Mouse (Mus musculus): ENCODE measurements at regions not wholly inside any gene's neighbourhood (a gene's known extent, or its start where the extent isn't known, plus 50 kb on each side); places are given as distances from the start of the nearest gene placed in this dataset.
A peak's percentile ranks its signal among the peaks of the same experiment; 100 is the strongest.

DNA sequence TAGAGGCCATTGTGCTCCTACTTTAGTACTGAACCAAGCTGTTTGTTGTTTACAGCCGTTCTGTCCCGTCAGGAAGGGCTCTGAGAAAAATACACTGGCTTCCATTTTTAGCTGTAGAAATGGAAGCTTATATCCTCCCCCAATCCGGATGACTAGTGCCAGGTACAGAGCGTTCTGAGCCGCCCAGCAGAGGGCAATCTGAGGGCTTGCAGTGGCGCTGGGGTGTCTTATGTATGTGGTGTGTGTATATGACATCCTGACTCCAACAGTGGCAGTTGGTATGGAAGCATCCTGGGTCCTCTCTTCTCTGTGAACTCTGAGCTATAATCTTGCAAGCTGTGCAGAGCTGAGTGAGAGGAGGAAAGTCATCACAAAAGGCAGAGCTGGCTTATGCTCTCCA, 389.0 kb downstream of the Rps24 start:
- no peak for DNase-seq (ENCODE audit: extremely low spot score, low read depth, low spot score)

- no peak for DNase-seq (ENCODE audit: extremely low spot score, low read depth, low spot score)
Observed at GRCm38 (mm10) chr14:24876508-24876907, 389.6 kb downstream of the Rps24 start.

DNA sequence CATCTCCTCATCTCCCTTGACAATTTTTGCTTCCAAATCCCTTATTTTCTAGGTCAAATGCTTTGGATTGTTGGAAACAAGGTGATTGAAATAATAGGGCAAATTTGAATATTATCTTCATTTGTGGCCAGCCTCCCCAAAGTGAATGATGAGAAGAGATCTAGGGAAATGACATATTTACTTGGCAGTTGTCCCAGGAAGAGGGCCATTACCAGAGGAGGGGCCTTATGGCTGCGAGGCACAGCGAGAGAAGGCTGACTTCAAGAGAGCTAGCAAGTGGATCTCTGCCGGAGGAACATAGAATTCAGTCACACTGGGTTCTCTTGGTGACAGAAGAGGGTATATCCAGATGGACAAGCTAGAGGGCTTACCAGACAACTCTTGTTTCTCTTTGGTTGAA, 390.9 kb downstream of the Rps24 start:
- no peak for DNase-seq (ENCODE audit: extremely low spot score, low read depth, low spot score)

DNA sequence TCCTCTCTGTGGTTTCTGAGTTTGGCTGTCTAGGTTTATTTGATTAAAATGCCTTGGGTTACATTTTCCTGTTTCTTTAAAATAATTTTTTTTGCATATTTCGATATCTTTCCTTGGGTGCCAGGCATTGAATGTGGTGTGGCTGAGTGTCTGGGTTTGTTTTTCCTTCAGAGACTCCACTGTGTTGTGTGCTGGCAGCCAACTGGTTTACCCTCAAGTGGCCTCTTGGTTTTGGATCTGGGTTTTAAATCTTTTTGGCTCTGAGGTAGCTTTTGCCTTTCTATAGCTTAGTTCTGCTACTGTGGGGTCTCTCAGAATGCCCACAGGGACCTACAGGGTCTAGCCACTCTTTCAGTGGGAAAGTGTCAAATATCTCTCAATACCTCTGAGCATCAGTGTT, 399.2 kb downstream of the Rps24 start:
- DNase-seq (ENCODE audit: extremely low spot score, low read depth, low spot score), result no peak

DNA sequence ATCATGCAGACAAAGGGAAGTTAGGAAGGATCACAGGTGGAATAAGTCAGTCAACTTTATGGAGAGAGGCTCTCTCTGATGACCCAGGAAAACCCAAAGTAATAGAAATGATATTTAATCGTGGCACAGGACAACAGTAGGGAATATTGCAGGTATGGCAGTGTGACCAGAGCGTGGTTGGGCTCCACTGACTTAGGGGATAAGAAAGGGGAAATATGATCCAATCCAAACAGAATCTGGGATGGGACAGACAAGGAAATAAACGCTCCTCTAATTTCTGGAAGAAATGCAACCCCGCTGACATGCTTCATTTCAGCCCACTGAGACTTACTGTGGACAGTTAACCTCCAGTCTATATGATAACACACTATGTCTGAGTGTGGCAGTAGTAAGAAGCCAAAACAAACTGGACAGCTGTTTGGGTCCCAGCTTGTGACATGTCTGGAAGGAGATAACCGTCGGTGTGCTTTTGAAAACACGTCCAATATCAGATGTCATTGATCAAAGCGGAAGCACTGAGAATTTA, 400.0 kb downstream of the Rps24 start:
- no peak for DNase-seq (ENCODE audit: extremely low spot score, low read depth, low spot score)

GRCm38 (mm10) chr14:24890856-24891255, 403.9 kb downstream of the Rps24 start:
- DNase-seq (ENCODE audit: extremely low spot score, low read depth, low spot score), result no peak

GRCm38 (mm10) chr14:24895196-24895595, 408.3 kb downstream of the Rps24 start:
- DNase-seq (ENCODE audit: extremely low spot score, low read depth, low spot score), result no peak

DNA sequence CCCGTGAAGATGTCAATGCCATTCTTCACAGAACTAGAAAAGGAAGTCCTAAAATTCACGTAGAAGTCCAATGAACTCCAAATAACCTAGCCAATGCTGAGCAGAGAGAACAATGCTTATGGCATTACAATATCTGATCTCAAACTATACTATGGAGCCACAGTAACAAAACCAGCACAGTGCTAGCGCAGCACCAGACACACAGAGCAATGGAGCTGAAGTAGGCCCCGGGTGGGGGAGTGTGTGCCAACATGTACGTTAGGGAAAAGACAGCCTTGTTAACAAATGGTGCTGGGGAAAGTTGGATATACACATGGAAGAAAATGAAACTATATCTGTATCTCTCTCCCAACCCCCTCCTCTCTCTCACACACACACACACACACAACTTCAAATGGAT, 409.8 kb downstream of the Rps24 start:
- DNase-seq (ENCODE audit: extremely low spot score, low read depth, low spot score), result no peak

GRCm38 (mm10) chr14:24900501-24901179, 413.7 kb downstream of the Rps24 start:
- DNase-seq (ENCODE audit: extremely low spot score, low read depth, low spot score), result peak; percentile 75

- no peak for DNase-seq (ENCODE audit: extremely low spot score, low read depth, low spot score)
Observed at GRCm38 (mm10) chr14:24901726-24902125, 414.8 kb downstream of the Rps24 start.

- DNase-seq (ENCODE audit: extremely low spot score, low read depth, low spot score), result no peak
Observed at GRCm38 (mm10) chr14:24902870-24903269, 415.9 kb downstream of the Rps24 start.

GRCm38 (mm10) chr14:24904712-24905111, 417.8 kb downstream of the Rps24 start:
- DNase-seq (ENCODE audit: extremely low spot score, low read depth, low spot score), result no peak

DNA sequence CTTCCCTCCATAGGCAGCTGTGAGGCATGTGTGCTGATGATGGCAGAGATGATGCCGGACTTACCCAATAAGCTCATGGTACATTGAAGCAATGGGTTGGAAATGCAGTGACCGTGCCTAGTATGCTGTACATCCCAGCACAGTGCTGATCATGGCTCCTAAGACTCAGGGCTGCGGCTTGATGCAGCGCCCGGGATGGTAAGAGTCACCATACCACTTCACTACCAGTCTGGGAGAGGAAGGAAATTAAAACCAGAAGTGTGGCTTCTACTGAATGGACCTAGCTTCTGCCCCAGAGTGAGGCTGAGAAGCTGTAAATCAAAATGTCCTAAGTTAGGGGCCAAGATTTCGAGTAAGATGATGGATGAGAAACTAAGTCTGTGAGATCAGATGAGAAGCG, 420.0 kb downstream of the Rps24 start:
- DNase-seq (ENCODE audit: extremely low spot score, low read depth, low spot score), result no peak

GRCm38 (mm10) chr14:24908377-24908776, 421.5 kb downstream of the Rps24 start:
- DNase-seq (ENCODE audit: extremely low spot score, low read depth, low spot score), result no peak

GRCm38 (mm10) chr14:24911621-24912020, 424.7 kb downstream of the Rps24 start:
- no peak for DNase-seq (ENCODE audit: extremely low spot score, low read depth, low spot score)

DNA sequence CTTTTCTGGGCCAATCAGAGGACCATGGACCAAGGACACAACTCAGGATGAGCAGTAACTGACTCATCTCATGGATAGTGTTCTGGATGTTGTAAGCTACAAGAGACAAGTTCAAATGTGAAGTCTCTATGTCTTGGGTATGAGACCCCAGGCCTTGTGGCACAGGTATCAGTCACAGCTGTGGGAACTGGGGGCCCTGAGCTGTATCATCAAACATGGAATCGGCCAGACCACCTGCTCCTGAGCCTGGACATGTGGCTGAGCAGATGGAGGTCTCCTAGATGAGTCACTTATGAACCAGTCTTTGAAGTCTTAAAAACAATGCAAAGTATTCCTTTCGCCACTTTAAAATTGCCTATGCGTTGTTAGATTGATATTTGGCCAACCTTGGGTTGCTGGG, 432.1 kb downstream of the Rps24 start:
- no peak for DNase-seq (ENCODE audit: extremely low spot score, low read depth, low spot score)

- no peak for DNase-seq (ENCODE audit: extremely low spot score, low read depth, low spot score)
Observed at GRCm38 (mm10) chr14:24922006-24922405, 435.1 kb downstream of the Rps24 start.

- DNase-seq (ENCODE audit: extremely low spot score, low read depth, low spot score), result no peak
Observed at GRCm38 (mm10) chr14:24924561-24924960, 437.6 kb downstream of the Rps24 start.

- no peak for DNase-seq (ENCODE audit: extremely low spot score, low read depth, low spot score)
Observed at GRCm38 (mm10) chr14:24926086-24927048, 439.4 kb downstream of the Rps24 start.

GRCm38 (mm10) chr14:24928726-24929125, 441.8 kb downstream of the Rps24 start:
- no peak for DNase-seq (ENCODE audit: extremely low spot score, low read depth, low spot score)

DNA sequence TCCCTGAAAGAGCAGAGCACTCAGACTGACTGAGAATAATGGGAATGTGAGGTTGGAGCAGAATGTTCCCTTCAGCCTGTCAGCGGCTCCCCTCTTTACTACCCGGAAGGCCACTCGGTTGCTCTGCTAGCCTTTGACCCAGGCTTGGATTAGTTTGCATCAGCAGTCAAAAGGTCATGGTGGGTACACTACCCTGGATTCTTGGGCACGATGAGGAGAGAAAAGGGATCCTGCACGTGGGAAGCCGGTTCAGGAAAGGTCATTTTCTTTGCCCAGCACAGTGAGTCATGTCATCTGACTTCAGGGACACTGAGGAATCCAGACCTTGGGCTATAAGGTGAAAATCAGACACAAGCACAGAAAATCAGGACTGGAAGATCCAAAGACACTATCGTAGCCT, 443.3 kb downstream of the Rps24 start:
- DNase-seq (ENCODE audit: extremely low spot score, low read depth, low spot score), result no peak

GRCm38 (mm10) chr14:24937876-24938275, 451.0 kb downstream of the Rps24 start:
- no peak for DNase-seq (ENCODE audit: extremely low spot score, low read depth, low spot score)
